Mouse (Mus musculus): ENCODE measurements around the gene Gm47955. TPM values are rescaled to one million over a fixed set of nuclear protein-coding genes. Genes with fewer than 3 reads are reported as not detected.

Gm47955 gene
- total RNA-seq (2023), result not detected

DNA sequence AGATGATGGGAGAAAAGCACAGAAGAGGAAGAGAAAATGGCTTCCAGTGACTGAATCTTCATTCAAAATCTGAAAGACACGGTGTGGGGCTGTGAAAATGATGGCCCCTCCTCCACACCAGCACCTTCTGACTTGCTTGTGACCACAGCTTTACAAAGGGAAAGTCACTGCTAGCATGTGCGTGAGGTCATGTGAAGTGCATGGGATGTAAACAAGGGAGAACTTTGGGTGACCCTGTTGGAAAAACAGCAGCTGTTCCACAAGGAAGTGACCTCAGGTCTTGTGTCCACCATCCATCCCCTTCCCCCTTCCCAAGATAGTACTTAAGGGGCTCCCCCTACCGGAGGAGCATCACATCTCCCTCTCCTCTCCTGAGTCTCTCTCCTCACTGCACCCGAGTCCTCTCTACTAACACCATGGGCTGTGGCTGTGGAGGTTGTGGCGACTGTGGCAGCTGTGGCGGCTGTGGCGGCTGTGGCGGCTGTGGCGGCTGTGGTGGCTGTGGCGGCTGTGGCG is at the start of gene Gm47955:
Gene Gm47955 (plus strand): TSS at position 417 of the 516 bp plus-strand sequence.

GRCm38 (mm10) chr1:82913025-82913424 is 47.1 kb upstream of the Gm47955 start, which contains the start of gene A030005L19Rik:
Gene A030005L19Rik (plus strand): TSS chr1:82913325.

DNA sequence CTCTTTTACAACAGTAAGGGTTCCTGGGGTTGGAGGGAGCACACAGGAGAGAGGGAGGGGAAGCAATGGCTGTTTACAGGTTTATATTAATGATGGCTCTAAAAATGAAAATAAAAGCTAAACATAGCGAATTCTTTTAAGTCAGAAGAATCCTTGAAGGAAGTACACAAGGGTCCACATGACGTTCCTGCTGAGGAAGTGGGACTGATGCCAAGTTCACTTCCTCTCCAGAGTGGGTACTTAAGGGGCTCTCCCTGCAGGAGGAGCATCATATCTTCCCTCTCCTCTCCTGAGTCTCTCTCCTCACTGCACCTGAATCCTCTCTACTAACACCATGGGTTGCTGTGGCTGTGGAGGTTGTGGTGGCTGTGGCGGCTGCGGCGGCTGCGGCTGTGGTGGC is 35.4 kb upstream of the Gm47955 start, which contains the start of gene A030014E15Rik:
Gene A030014E15Rik (plus strand): TSS at position 268 of the 400 bp plus-strand sequence.

GRCm38 (mm10) chr1:82931326-82931725 is 28.8 kb upstream of the Gm47955 start, which contains the start of gene Gm6217:
Gene Gm6217 (minus strand): TSS chr1:82931399.

DNA sequence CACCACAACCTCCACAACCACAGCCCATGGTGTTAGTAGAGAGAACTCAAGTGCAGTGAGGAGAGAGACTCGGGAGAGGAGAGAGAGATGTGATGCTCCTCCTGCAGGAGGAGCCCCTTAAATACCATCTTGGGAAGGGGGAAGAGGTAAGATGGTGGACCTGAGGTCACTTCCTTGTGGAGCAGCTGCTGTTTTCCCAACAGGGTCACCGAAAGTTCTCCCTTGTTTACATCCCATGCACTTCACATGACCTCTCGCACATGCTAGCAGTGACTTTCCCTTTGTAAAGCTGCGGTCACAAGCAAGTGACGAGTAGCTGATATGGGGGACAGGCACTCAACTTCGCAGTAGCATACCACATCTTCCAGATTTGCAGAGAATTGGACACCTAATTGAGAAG is 16.8 kb upstream of the Gm47955 start, which contains the start of gene A030003K21Rik:
Gene A030003K21Rik (minus strand): TSS at position 94 of the 400 bp plus-strand sequence.

GRCm38 (mm10) chr1:82955913-82956312 is 4.2 kb upstream of the Gm47955 start, which contains the start of gene Gm7544:
Gene Gm7544 (minus strand): TSS chr1:82956013.

DNA sequence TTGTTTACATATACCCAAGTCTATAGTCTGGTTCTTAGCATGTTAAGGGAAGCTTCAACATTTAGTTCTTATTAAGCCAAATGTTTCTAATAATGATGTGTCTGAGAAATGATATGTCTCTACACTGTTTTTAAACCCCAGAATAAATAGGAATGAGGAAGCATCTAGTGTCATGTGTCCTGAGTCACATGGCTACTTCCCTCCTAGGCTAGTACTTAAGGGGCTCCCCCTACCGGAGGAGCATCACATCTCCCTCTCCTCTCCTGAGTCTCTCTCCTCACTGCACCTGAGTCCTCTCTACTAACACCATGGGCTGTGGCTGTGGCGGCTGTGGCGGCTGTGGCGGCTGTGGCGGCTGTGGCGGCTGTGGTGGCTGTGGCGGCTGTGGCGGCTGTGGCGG is 40.2 kb downstream of the Gm47955 start, which contains the start of gene Gm47959:
Gene Gm47959 (plus strand): TSS at position 243 of the 400 bp plus-strand sequence.

Other genes starting within 250 kb of the Gm47955 start
- gene Mff, start 235.4 kb upstream of the Gm47955 start, total RNA-seq (2023), result 111 TPM
- gene Tm4sf20, start 191.8 kb upstream of the Gm47955 start, total RNA-seq (2023), result not detected
- gene Gm47791, start 189.0 kb upstream of the Gm47955 start, total RNA-seq (2023), result not detected
- gene Agfg1, start 120.8 kb upstream of the Gm47955 start, total RNA-seq (2023), result 84.8 TPM
- 3.5 TPM for gene A030005L19Rik, start 47.0 kb upstream of the Gm47955 start, total RNA-seq (2023)
- not detected for gene A030014E15Rik, start 35.4 kb upstream of the Gm47955 start, total RNA-seq (2023)
- gene Gm6217, start 28.9 kb upstream of the Gm47955 start, total RNA-seq (2023), result not detected
- not detected for gene A030003K21Rik, start 16.9 kb upstream of the Gm47955 start, total RNA-seq (2023)
- not detected for gene Gm7544, start 4.3 kb upstream of the Gm47955 start, total RNA-seq (2023)
- not detected for gene Gm47959, start 40.3 kb downstream of the Gm47955 start, total RNA-seq (2023)
- gene Slc19a3, start 78.2 kb downstream of the Gm47955 start, total RNA-seq (2023), result not detected
- not detected for gene Krtap28-10, start 82.2 kb downstream of the Gm47955 start, total RNA-seq (2023)
- not detected for gene Gm47969, start 84.6 kb downstream of the Gm47955 start, total RNA-seq (2023)
- not detected for gene A030005K14Rik, start 99.1 kb downstream of the Gm47955 start, total RNA-seq (2023)
- not detected for gene Krtap28-13, start 100.6 kb downstream of the Gm47955 start, total RNA-seq (2023)
- gene Ccl20, start 156.5 kb downstream of the Gm47955 start, total RNA-seq (2023), result not detected
- gene Daw1, start 199.5 kb downstream of the Gm47955 start, total RNA-seq (2023), result not detected